Mouse (Mus musculus) myocyte (in vitro differentiated cells): Measurements from ENCODE around the gene Gm39115.

Source experiments
- CEBPB ChIP-seq: IDR thresholded peaks from 2 replicates; pipeline ENCODE4 v1.6.1; 2011; ENCODE audit warnings: mild to moderate bottlenecking, moderate library complexity; ENCODE audit not compliant: poor library complexity, insufficient read depth, severe bottlenecking
- E2F4 ChIP-seq: IDR thresholded peaks from one replicate; pipeline ENCODE4 v1.6.1; 2011; ENCODE audit warnings: mild to moderate bottlenecking, control low read depth, moderate library complexity; ENCODE audit not compliant: insufficient read depth
- POLR2A ChIP-seq: IDR thresholded peaks from one replicate; pipeline ENCODE4 v1.6.1; 2011; ENCODE audit warnings: low read depth, mild to moderate bottlenecking, control low read depth, moderate library complexity; ENCODE audit not compliant: insufficient read length

DNA sequence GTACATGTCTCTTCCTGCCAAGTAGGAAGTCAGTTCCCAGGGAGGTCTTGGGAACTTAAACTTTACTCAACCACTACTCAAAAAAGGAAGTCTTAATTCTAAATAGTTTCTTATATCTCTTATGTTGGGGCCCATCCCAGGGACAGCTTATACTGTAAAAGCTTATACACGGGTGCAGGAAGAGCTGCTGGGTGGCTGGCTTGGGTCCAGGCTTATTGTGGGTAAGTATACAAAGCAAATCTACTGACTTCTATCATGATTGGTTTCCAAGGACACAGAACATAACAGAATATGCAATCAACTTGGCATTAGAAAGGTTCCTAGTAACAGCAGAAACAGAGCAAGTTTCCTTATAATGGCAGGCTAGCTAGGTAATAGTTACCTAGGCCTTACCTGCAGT is 19.5 kb upstream of the Gm39115 start:
- no peak for TF ChIP-seq CEBPB
- no peak for TF ChIP-seq POLR2A
- TF ChIP-seq E2F4: no peak
